Mouse (Mus musculus) small intestine, adult 2 months (tissue): ENCODE data around the gene Plxdc1. TPM values are rescaled to one million over a fixed set of nuclear protein-coding genes. Genes with fewer than 3 reads are reported as not detected.

ENCODE experiments used
- H3K27ac ChIP-seq: fragments of 200-500 bp; 2 replicates; pipeline ENCODE4 v1.5.1; 2012; ENCODE audit warnings: low read depth, low read length, control low read depth, inconsistent platforms; ENCODE audit not compliant: insufficient read depth
- H3K27me3 ChIP-seq: fragments of 200-500 bp; 2 replicates; pipeline ENCODE4 v1.6.1; 2012; ENCODE audit warnings: mild to moderate bottlenecking, moderate library complexity, low read length, inconsistent platforms; ENCODE audit not compliant: control insufficient read depth, insufficient read depth
- H3K36me3 ChIP-seq: fragments of 200-500 bp; 2 replicates; pipeline ENCODE4 v1.6.1; 2012; ENCODE audit warnings: mild to moderate bottlenecking, low read length, control low read depth, inconsistent platforms; ENCODE audit not compliant: control insufficient read depth, insufficient read depth
- H3K4me1 ChIP-seq: fragments of 200-500 bp; 2 replicates; pipeline ENCODE4 v1.6.1; 2012; ENCODE audit warnings: low read length, inconsistent platforms, mixed read lengths; ENCODE audit not compliant: control insufficient read depth, insufficient read depth, insufficient read length
- H3K4me3 ChIP-seq: fragments of 200-500 bp; 2 replicates; pipeline ENCODE4 v1.5.1; 2012; ENCODE audit warnings: low read depth, mild to moderate bottlenecking, control low read depth, inconsistent platforms, low read length, moderate library complexity
- CTCF ChIP-seq: fragments of 200-500 bp; IDR thresholded peaks from 2 replicates; pipeline ENCODE4 v1.5.1; 2012; ENCODE audit warnings: low read depth, mild to moderate bottlenecking, control low read depth, inconsistent platforms, low read length, moderate library complexity, mixed read lengths; ENCODE audit not compliant: insufficient replicate concordance, insufficient read length; ENCODE audit errors: extremely low read depth
- POLR2A ChIP-seq: fragments of 200-500 bp; IDR thresholded peaks from 2 replicates; pipeline ENCODE4 v1.6.1; 2012; ENCODE audit warnings: low read depth, mild to moderate bottlenecking, control low read depth, inconsistent platforms, low read length, moderate library complexity
- WGBS: fragments of 180-500 bp; shearing (Covaris S2); methylation state at CpG from one replicate; pipeline ENCODE4 v1.1.7; 2018; 5-methylcytosine and 5-hydroxymethylcytosine counted together
- polyA plus RNA-seq: library from polyadenylated mRNA; depleted of rRNA; stranded (reverse); fragments of >200 nt; gene quantifications from 2 replicates; pipeline ENCODE4 v1.2.3, GENCODE M21; 2012

Gene Plxdc1
- polyA plus RNA-seq, 1 experiment: 1.6 TPM

- TF ChIP-seq CTCF (no peak), POLR2A (no peak)
- H3K36me3 ChIP-seq: no peaks in the 10 kb centered on the region
- H3K4me1 ChIP-seq: no peaks in the 10 kb centered on the region
- H3K27me3 ChIP-seq: 0 out of 2 replicates have a peak, but pooled peaks cover 2% of the 10 kb centered on the region
- no peak overlapping the region for H3K4me3 ChIP-seq
- H3K27ac ChIP-seq: no peak overlapping the region
- WGBS: 90% methylated on average over 2 of the region's 2 CpGs
Observed at GRCm38 (mm10) chr11:97915471-97915870, 70.8 kb downstream of the Plxdc1 start.

GRCm38 (mm10) chr11:97913111-97913510, 73.1 kb downstream of the Plxdc1 start:
- TF ChIP-seq POLR2A (no peak), CTCF (no peak)
- no peak overlapping the region for H3K27ac ChIP-seq
- no peaks in the 10 kb centered on the region for H3K4me1 ChIP-seq
- peaks cover 2% of the 10 kb centered on the region; the same call in 1 of the 2 replicates for H3K27me3 ChIP-seq
- no peaks in the 10 kb centered on the region for H3K36me3 ChIP-seq
- H3K4me3 ChIP-seq: no peak overlapping the region
- 64% methylated on average over 14 of the region's 14 CpGs for WGBS

GRCm38 (mm10) chr11:97908634-97909348, 77.5 kb downstream of the Plxdc1 start:
- peaks cover 2% of the 10 kb centered on the region; the same call in 1 of the 2 replicates for H3K27me3 ChIP-seq
- TF ChIP-seq POLR2A (no peak), CTCF (no peak)
- no peak overlapping the region for H3K27ac ChIP-seq
- 77% methylated on average over 11 of the region's 11 CpGs for WGBS
- no peaks in the 10 kb centered on the region for H3K4me1 ChIP-seq
- H3K4me3 ChIP-seq: no peak overlapping the region
- H3K36me3 ChIP-seq: no peaks in the 10 kb centered on the region

GRCm38 (mm10) chr11:97907935-97908334, 78.3 kb downstream of the Plxdc1 start:
- WGBS: 68% methylated on average over 5 of the region's 5 CpGs
- H3K4me3 ChIP-seq: no peak overlapping the region
- no peaks in the 10 kb centered on the region for H3K36me3 ChIP-seq
- H3K27me3 ChIP-seq: no peaks in the 10 kb centered on the region; the same call in 1 of the 2 replicates
- no peak for TF ChIP-seq POLR2A
- TF ChIP-seq CTCF: no peak
- no peak overlapping the region for H3K27ac ChIP-seq
- H3K4me1 ChIP-seq: no peaks in the 10 kb centered on the region

- WGBS: 87% methylated on average over 9 of the region's 9 CpGs
- Histone ChIP-seq H3K27ac (no peak overlapping the region), H3K4me1 (no peaks in the 10 kb centered on the region), H3K36me3 (no peaks in the 10 kb centered on the region), H3K4me3 (no peak overlapping the region), H3K27me3 (no peaks in the 10 kb centered on the region; the same call in 1 of the 2 replicates)
- no peak for TF ChIP-seq POLR2A
- TF ChIP-seq CTCF: no peak
Observed at GRCm38 (mm10) chr11:97906905-97907304, 79.3 kb downstream of the Plxdc1 start.

- Histone ChIP-seq H3K4me1 (no peaks in the 10 kb centered on the region), H3K36me3 (no peaks in the 10 kb centered on the region), H3K4me3 (no peak overlapping the region), H3K27me3 (no peaks in the 10 kb centered on the region; the same call in 1 of the 2 replicates), H3K27ac (no peak overlapping the region)
- TF ChIP-seq CTCF: no peak
- no peak for TF ChIP-seq POLR2A
- WGBS: 26% methylated on average over 2 of the region's 2 CpGs
Observed at GRCm38 (mm10) chr11:97905941-97906340, 80.3 kb downstream of the Plxdc1 start.

GRCm38 (mm10) chr11:97905540-97905939, 80.7 kb downstream of the Plxdc1 start:
- H3K27ac ChIP-seq: no peak overlapping the region
- 95% methylated on average over 2 of the region's 2 CpGs for WGBS
- H3K27me3 ChIP-seq: no peaks in the 10 kb centered on the region; the same call in 1 of the 2 replicates
- no peaks in the 10 kb centered on the region for H3K4me1 ChIP-seq
- no peak for TF ChIP-seq POLR2A
- TF ChIP-seq CTCF: no peak
- H3K4me3 ChIP-seq: no peak overlapping the region
- H3K36me3 ChIP-seq: no peaks in the 10 kb centered on the region
